Mouse (Mus musculus): ENCODE data around the gene Ctu2. TPM values are rescaled to one million over a fixed set of nuclear protein-coding genes. Genes with fewer than 3 reads are reported as not detected.

Ctu2 gene
- 83.6 and 85.1 TPM in 2 replicates for polyA plus RNA-seq (2015; fragmentation: Nextera tagmentation; extraction: Ambion mirVana)

DNA sequence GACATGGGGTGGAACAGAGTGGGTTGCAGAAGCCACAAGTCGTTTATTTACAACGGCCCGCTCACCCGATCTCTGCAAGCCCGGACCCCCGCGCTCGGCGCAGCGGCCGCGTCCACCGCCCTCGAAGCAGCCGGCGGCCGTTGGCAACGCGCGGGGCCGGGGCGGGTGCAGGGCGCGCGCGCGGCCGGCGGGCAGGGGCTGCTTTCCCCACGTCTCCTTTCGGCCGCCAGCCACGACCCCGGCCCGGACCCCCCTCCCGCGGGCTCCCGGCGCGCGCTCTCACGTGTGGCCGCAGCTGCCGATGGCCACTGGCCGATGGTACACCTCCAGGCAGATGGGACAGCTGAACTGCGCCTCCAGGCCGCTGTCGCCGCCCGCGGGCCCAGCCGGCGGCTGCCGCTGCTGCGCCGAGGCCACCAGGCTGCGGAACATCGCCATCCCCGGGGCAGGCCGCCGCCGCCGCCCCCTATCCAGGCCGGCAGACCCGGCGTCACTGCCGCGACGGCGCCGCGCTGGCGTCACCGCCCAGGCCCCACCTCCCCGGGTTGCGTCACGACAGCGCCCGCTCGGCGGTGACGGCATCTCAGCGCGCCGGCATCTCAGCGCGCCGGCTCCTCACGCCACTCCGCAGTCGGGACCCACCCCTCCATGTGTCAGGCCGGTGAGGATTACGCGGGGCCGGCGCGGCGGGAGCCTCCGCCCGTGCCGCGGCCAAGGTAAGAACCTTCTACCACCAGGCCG, at the start of gene Ctu2, which contains the start of gene Rnf166:
Ctu2 (plus strand) TSS at position 564 of the 741 bp plus-strand sequence.
Rnf166 (minus strand) TSS at position 485 of the 741 bp plus-strand sequence.
- H3K4me3 ChIP-seq (ENCODE audit: low read depth, low read length): peak within 1 kb of the TSS; percentile 69
- peak; percentile 88 for ATAC-seq
- H3K4me1 ChIP-seq (ENCODE audit: control insufficient read depth, insufficient read depth, low read length): peaks cover 21% of the 10 kb centered on the region
- H3K9me3 ChIP-seq (replicated peaks; ENCODE audit: control insufficient read depth, low read length, poor library complexity, severe bottlenecking): no peaks in the 10 kb centered on the region
- peak within 1 kb of the TSS; percentile 79 for H3K9ac ChIP-seq (ENCODE audit: low read depth, low read length)
- peak within 1 kb of the TSS; percentile 99 for H3K4me2 ChIP-seq (ENCODE audit: low read length)
- peaks cover 23% of the 10 kb centered on the region for H3K36me3 ChIP-seq (ENCODE audit: control insufficient read depth, insufficient read depth, low read length)
- peak within 1 kb of the TSS; percentile 74 for H3K27ac ChIP-seq (ENCODE audit: low read length)
- no peaks in the 10 kb centered on the region for H3K27me3 ChIP-seq (ENCODE audit: control insufficient read depth, insufficient read depth, low read depth, low read length)
- WGBS: under 1% methylated on average over 99 of the region's 103 CpGs

DNA sequence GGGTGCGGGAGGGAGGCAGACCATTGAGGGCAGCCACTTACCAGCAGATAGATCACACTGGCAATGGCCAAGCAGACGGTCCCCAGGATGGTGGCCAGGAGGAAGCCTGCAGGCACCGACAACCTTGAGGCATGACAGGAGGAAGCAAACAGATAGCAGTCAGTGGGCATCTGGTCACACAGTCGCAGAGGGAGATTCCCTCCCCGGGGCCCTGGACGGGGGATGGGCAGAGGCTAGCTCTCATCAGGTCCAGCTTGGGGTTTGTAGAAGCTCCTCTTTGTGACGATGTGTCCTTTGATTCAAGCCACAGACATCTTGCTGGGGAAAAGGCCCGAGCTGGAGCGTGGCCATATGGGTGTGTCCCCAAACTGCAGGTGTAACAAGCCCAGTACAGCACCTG, 49.8 kb upstream of the Ctu2 start:
- WGBS: 88% methylated on average over 9 of the region's 9 CpGs

DNA sequence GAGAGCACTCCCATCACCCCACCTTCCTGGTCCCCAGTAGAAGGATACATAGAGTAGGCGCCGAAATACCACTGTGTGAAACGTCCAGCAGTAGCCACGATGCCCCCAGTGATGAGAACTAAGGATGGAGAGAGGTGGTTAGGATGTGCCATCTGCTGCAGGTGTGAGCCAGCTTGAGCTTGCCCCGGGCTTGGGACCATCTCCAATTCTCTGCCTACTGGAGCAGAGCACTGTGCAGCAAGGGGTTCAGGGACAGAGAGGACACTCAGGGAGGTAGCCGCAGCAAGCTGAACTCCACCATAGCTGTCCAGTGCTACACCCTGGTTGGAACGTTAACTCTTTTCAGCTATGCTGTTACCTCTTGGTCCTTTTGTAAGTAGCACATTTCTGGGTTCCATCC, 48.3 kb upstream of the Ctu2 start:
- Histone ChIP-seq H3K4me3 (ENCODE audit: low read depth, low read length) (no peak overlapping the region), H3K4me1 (ENCODE audit: control insufficient read depth, insufficient read depth, low read length) (peaks cover 2% of the 10 kb centered on the region; the same call in 1 of the 2 replicates), H3K9me3 (replicated peaks; ENCODE audit: control insufficient read depth, low read length, poor library complexity, severe bottlenecking) (no peaks in the 10 kb centered on the region), H3K36me3 (ENCODE audit: control insufficient read depth, insufficient read depth, low read length) (no peaks in the 10 kb centered on the region), H3K27ac (ENCODE audit: low read length) (no peak overlapping the region), H3K9ac (ENCODE audit: low read depth, low read length) (no peak overlapping the region), H3K4me2 (ENCODE audit: low read length) (no peak overlapping the region), H3K27me3 (ENCODE audit: control insufficient read depth, insufficient read depth, low read depth, low read length) (no peaks in the 10 kb centered on the region)
- ATAC-seq: no peak
- WGBS: 94% methylated on average over 7 of the region's 7 CpGs

More for the DNA sequence above, 49.8 kb upstream of the Ctu2 start:
- Histone ChIP-seq H3K36me3 (ENCODE audit: control insufficient read depth, insufficient read depth, low read length) (no peaks in the 10 kb centered on the region), H3K27ac (ENCODE audit: low read length) (no peak overlapping the region), H3K4me2 (ENCODE audit: low read length) (no peak overlapping the region), H3K9ac (ENCODE audit: low read depth, low read length) (no peak overlapping the region), H3K4me1 (ENCODE audit: control insufficient read depth, insufficient read depth, low read length) (no peaks in the 10 kb centered on the region), H3K27me3 (ENCODE audit: control insufficient read depth, insufficient read depth, low read depth, low read length) (no peaks in the 10 kb centered on the region), H3K4me3 (ENCODE audit: low read depth, low read length) (no peak overlapping the region), H3K9me3 (replicated peaks; ENCODE audit: control insufficient read depth, low read length, poor library complexity, severe bottlenecking) (no peaks in the 10 kb centered on the region)
- ATAC-seq: no peak

DNA sequence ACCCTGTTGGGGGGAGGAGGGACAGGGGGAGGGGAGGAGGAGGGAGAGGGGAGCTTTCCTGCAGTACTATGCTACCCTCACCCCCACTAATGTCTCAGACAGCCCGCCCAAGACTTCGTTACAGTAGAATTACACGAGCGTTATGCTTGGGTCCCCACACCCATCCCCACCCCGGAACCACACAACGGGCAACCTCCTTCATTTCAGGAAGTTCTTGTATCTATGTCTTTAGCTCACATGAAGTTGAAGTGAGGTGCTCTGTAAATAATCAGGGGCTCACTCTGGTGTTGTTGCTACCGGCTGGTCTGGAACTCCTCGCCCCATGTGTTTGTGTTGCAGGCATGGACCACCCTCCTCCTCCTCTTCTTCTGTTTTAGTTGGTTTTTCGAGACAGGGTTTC, 47.8 kb upstream of the Ctu2 start:
- no peak overlapping the region for H3K4me2 ChIP-seq (ENCODE audit: low read length)
- no peaks in the 10 kb centered on the region for H3K36me3 ChIP-seq (ENCODE audit: control insufficient read depth, insufficient read depth, low read length)
- WGBS: 92% methylated on average over 9 of the region's 9 CpGs
- no peak overlapping the region for H3K27ac ChIP-seq (ENCODE audit: low read length)
- no peak for ATAC-seq
- H3K4me1 ChIP-seq (ENCODE audit: control insufficient read depth, insufficient read depth, low read length): peaks cover 5% of the 10 kb centered on the region
- H3K9ac ChIP-seq (ENCODE audit: low read depth, low read length): no peak overlapping the region
- no peaks in the 10 kb centered on the region for H3K9me3 ChIP-seq (replicated peaks; ENCODE audit: control insufficient read depth, low read length, poor library complexity, severe bottlenecking)
- H3K4me3 ChIP-seq (ENCODE audit: low read depth, low read length): no peak overlapping the region
- no peaks in the 10 kb centered on the region for H3K27me3 ChIP-seq (ENCODE audit: control insufficient read depth, insufficient read depth, low read depth, low read length)

DNA sequence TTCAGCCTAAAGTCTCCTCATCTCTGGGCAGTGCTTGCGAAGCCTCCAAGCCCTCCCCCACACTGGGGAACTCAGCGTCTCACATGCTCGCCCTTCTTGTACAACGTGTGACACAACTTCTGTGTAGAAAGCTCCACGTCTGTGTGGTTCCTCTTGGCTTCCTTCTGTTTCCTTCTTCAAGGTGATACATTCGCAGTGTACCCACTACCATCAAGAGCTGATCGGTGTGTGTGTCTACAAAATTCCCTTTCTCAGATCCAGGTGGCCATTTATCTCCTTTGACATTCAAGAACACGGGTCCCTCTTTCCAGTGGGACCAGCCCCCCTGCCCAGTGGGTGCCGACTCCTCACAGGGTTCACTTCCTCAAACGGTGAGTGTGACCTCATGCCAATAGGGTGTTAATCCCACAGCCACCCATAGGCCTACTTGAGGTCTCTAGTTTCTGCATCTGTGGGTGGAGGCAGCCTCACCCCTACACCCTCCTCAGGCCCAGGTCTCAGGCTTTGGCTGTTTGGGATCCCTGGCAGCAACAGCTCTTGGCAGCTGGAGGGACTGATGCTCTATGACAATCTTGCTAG, 45.8 kb upstream of the Ctu2 start:
- Histone ChIP-seq H3K4me2 (ENCODE audit: low read length) (no peak overlapping the region), H3K4me3 (ENCODE audit: low read depth, low read length) (no peak overlapping the region), H3K27ac (ENCODE audit: low read length) (no peak overlapping the region), H3K27me3 (ENCODE audit: control insufficient read depth, insufficient read depth, low read depth, low read length) (no peaks in the 10 kb centered on the region), H3K36me3 (ENCODE audit: control insufficient read depth, insufficient read depth, low read length) (peaks cover 14% of the 10 kb centered on the region), H3K9me3 (replicated peaks; ENCODE audit: control insufficient read depth, low read length, poor library complexity, severe bottlenecking) (no peaks in the 10 kb centered on the region), H3K9ac (ENCODE audit: low read depth, low read length) (no peak overlapping the region), H3K4me1 (ENCODE audit: control insufficient read depth, insufficient read depth, low read length) (peaks cover 5% of the 10 kb centered on the region)
- ATAC-seq: no peak
- 80% methylated on average over 10 of the region's 10 CpGs for WGBS

DNA sequence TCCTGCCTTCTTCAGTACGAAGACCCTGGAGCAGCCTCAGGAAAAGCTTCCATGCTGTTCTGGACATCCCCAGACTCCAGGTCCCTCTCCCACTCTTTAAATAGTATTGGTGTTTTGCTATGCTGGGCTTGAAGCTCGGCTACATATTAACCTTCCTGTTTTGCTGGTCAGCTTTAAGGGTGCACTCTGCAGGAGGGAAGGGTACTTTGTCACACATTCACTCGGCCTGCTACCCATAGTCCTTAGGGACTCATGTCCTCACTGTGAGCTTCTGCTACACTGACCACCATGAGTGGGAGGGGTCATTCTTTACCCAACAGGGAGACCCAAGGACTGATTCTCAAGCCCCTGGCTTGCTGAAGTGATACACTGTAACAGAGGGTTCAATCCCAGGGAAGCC, 45.3 kb upstream of the Ctu2 start:
- WGBS: 82% methylated on average over 3 of the region's 3 CpGs
- Histone ChIP-seq H3K27me3 (ENCODE audit: control insufficient read depth, insufficient read depth, low read depth, low read length) (no peaks in the 10 kb centered on the region), H3K4me1 (ENCODE audit: control insufficient read depth, insufficient read depth, low read length) (peaks cover 5% of the 10 kb centered on the region), H3K4me3 (ENCODE audit: low read depth, low read length) (no peak overlapping the region), H3K9me3 (replicated peaks; ENCODE audit: control insufficient read depth, low read length, poor library complexity, severe bottlenecking) (no peaks in the 10 kb centered on the region), H3K27ac (ENCODE audit: low read length) (no peak overlapping the region), H3K9ac (ENCODE audit: low read depth, low read length) (no peak overlapping the region), H3K4me2 (ENCODE audit: low read length) (no peak overlapping the region), H3K36me3 (ENCODE audit: control insufficient read depth, insufficient read depth, low read length) (peaks cover 19% of the 10 kb centered on the region)
- ATAC-seq: no peak

DNA sequence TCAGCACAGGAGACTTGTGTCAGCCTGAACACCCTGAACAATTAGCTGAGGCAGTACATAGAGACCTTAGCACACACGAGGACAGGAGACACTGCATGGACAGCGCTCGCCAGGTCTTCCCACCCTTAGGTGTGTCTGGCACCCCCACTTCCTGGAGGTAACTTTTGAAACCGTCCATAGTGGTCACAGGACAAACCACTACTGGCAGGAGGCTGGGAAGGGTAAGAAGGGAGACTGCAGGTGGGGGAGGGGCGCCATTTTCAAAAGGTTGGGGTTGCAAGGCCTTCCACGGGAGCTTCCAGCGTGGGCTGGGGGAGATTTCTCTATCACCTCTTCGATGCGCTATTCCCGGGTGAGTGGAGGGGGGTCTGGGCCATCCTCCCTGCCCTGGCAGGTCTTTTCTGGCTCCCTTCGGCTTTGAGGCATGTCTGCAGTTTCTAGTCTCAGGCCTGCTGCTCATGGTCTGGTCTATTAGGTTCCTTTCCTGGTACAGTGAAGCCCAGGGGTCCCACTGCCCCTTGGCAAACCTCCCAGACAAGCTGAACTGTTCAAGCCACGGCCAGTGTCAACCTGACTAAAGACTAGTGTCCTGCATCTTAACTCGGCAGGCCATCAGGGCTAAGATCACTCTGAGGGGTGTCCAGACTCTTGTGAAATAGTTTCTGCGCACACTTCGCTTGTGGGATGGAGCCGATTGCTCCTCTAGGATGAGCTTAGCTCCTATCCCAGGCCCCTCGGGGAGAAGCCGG, 44.1 kb upstream of the Ctu2 start:
- H3K36me3 ChIP-seq (ENCODE audit: control insufficient read depth, insufficient read depth, low read length): peaks cover 28% of the 10 kb centered on the region

GRCm38 (mm10) chr8:122432443-122433268, 43.3 kb upstream of the Ctu2 start, which contains the start of gene Cyba:
Cyba (minus strand) TSS chr8:122432930.
- H3K9me3 ChIP-seq (replicated peaks; ENCODE audit: control insufficient read depth, low read length, poor library complexity, severe bottlenecking): no peaks in the 10 kb centered on the region
- peak within 1 kb of the TSS; percentile 3; the same call in 1 of the 2 replicates for H3K9ac ChIP-seq (ENCODE audit: low read depth, low read length)
- H3K27me3 ChIP-seq (ENCODE audit: control insufficient read depth, insufficient read depth, low read depth, low read length): no peaks in the 10 kb centered on the region
- peaks cover 5% of the 10 kb centered on the region for H3K4me1 ChIP-seq (ENCODE audit: control insufficient read depth, insufficient read depth, low read length)
- ATAC-seq: peak; percentile 77
- H3K4me3 ChIP-seq (ENCODE audit: low read depth, low read length): peak within 1 kb of the TSS; percentile 28
- H3K36me3 ChIP-seq (ENCODE audit: control insufficient read depth, insufficient read depth, low read length): peaks cover 35% of the 10 kb centered on the region
- H3K4me2 ChIP-seq (ENCODE audit: low read length): peak within 1 kb of the TSS; percentile 38
- H3K27ac ChIP-seq (ENCODE audit: low read length): no peak within 1 kb of the TSS
- WGBS: 6% methylated on average over 42 of the region's 45 CpGs

More for the DNA sequence above, 44.1 kb upstream of the Ctu2 start:
- Histone ChIP-seq H3K9ac (ENCODE audit: low read depth, low read length) (peak overlapping the region; percentile 3; the same call in 1 of the 2 replicates), H3K4me3 (ENCODE audit: low read depth, low read length) (peak overlapping the region; percentile 28), H3K4me2 (ENCODE audit: low read length) (peak overlapping the region; percentile 38), H3K27me3 (ENCODE audit: control insufficient read depth, insufficient read depth, low read depth, low read length) (no peaks in the 10 kb centered on the region), H3K4me1 (ENCODE audit: control insufficient read depth, insufficient read depth, low read length) (peaks cover 5% of the 10 kb centered on the region), H3K9me3 (replicated peaks; ENCODE audit: control insufficient read depth, low read length, poor library complexity, severe bottlenecking) (no peaks in the 10 kb centered on the region), H3K27ac (ENCODE audit: low read length) (no peak overlapping the region)
- 40% methylated on average over 18 of the region's 18 CpGs for WGBS
- no peak for ATAC-seq

Measured in midbrain, embryonic 16.5 days (tissue).